Mouse (Mus musculus): Measurements from ENCODE around the gene Arhgap33.

- no peak for TF ChIP-seq POLR2A (IDR thresholded peaks at IDR 0.05; ENCODE audit: low read depth, low read length)
- TF ChIP-seq CTCF (conservative IDR thresholded peaks at IDR 0.05; ENCODE audit: insufficient read depth, insufficient read length, low read depth, low read length): no peak
These were observed 19.7 kb downstream of the Arhgap33 start for GRCm38 (mm10) chr7:30515003-30515760.

Measured in kidney, adult 2 months (tissue).